Mouse (Mus musculus): ENCODE measurements at regions not wholly inside any gene's neighbourhood (a gene's known extent, or its start where the extent isn't known, plus 50 kb on each side); places are given as distances from the start of the nearest gene placed in this dataset.

GRCm38 (mm10) chr9:120690961-120691941 lies 120.0 kb downstream of the Rpl14 start:
- TF ChIP-seq GATA1 (IDR thresholded peaks at IDR 0.05; ENCODE audit: borderline replicate concordance, low read length) (no peak), FLI1 (IDR thresholded peaks at IDR 0.05; ENCODE audit: low read length) (no peak)
- H3K4me3 ChIP-seq (replicated peaks) = peak overlapping the region; percentile 79
- H3K27me3 ChIP-seq (replicated peaks) = peaks cover 15% of the 10 kb centered on the region

DNA sequence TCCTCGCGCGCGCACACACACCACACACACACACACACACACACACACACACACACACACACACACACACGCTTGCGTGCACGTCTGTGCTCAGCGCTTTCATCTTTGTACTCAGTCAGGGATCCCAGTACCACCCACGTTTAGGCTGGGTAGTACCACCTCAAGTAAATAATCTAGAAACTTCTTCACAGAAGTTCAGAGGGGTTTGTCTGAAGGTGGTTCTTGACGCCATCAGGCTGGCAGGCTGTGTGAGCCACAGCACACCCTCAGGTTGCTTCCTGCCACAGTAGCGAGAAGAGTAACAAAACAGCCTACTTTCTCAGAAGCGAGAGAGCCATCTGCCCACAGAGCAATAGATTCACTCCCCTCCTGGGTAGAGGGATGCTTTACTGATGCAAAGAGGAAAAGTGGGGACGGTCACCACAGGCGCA lies 120.7 kb downstream of the Rpl14 start:
- Histone ChIP-seq H3K36me3 (replicated peaks; ENCODE audit: low read length) (no peaks in the 10 kb centered on the region), H3K9me3 (peaks cover 9% of the 10 kb centered on the region; the same call in 1 of the 2 replicates), H3K4me1 (peaks cover 23% of the 10 kb centered on the region), H3K4me3 (replicated peaks) (peak overlapping the region; percentile 79), H3K27me3 (replicated peaks) (peaks cover 12% of the 10 kb centered on the region)
- TF ChIP-seq FLI1 (IDR thresholded peaks at IDR 0.05; ENCODE audit: low read length) = no peak
- no peak for TF ChIP-seq GATA1 (IDR thresholded peaks at IDR 0.05; ENCODE audit: borderline replicate concordance, low read length)

More at GRCm38 (mm10) chr9:120690961-120691941, 120.0 kb downstream of the Rpl14 start:
- Histone ChIP-seq H3K9me3 (peaks cover 9% of the 10 kb centered on the region; the same call in 1 of the 2 replicates), H3K36me3 (replicated peaks; ENCODE audit: low read length) (no peaks in the 10 kb centered on the region), H3K4me1 (peaks cover 23% of the 10 kb centered on the region)

GRCm38 (mm10) chr9:120694457-120694856 lies 123.2 kb downstream of the Rpl14 start:
- peaks cover 17% of the 10 kb centered on the region for H3K27me3 ChIP-seq (replicated peaks)
- no peak overlapping the region for H3K4me3 ChIP-seq (replicated peaks)
- no peaks in the 10 kb centered on the region for H3K36me3 ChIP-seq (replicated peaks; ENCODE audit: low read length)
- TF ChIP-seq FLI1 (IDR thresholded peaks at IDR 0.05; ENCODE audit: low read length) = no peak
- no peak for TF ChIP-seq GATA1 (IDR thresholded peaks at IDR 0.05; ENCODE audit: borderline replicate concordance, low read length)
- H3K9me3 ChIP-seq = peaks cover 12% of the 10 kb centered on the region; the same call in 1 of the 2 replicates
- peaks cover 23% of the 10 kb centered on the region for H3K4me1 ChIP-seq

DNA sequence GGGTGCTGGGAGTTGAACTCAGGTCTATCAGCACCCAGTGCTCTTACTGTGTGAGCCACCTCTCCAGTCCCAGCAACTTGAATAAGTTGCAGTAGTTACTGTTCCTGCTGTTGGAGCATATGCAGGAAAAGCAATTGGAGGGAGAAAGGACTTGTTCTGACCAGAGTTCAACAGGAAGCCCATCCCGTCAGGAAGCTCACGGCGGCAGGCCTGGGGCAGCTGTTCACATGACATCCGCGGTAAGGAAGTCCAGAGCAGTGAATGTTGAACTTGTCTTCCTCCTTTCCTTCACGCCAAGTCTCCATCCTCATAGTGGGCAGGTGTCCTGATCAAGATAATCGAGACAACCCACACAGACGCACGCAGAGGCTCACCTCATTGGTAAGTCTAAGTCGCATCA lies 124.7 kb downstream of the Rpl14 start:
- no peak overlapping the region for H3K4me3 ChIP-seq (replicated peaks)
- no peak for TF ChIP-seq FLI1 (IDR thresholded peaks at IDR 0.05; ENCODE audit: low read length)
- TF ChIP-seq GATA1 (IDR thresholded peaks at IDR 0.05; ENCODE audit: borderline replicate concordance, low read length) = no peak

GRCm38 (mm10) chr9:120697749-120698148 lies 126.5 kb downstream of the Rpl14 start:
- H3K4me3 ChIP-seq (replicated peaks) = no peak overlapping the region

More for the DNA sequence above, 124.7 kb downstream of the Rpl14 start:
- Histone ChIP-seq H3K4me1 (peaks cover 20% of the 10 kb centered on the region), H3K36me3 (replicated peaks; ENCODE audit: low read length) (no peaks in the 10 kb centered on the region), H3K9me3 (peaks cover 12% of the 10 kb centered on the region; the same call in 1 of the 2 replicates), H3K27me3 (replicated peaks) (peaks cover 17% of the 10 kb centered on the region)

DNA sequence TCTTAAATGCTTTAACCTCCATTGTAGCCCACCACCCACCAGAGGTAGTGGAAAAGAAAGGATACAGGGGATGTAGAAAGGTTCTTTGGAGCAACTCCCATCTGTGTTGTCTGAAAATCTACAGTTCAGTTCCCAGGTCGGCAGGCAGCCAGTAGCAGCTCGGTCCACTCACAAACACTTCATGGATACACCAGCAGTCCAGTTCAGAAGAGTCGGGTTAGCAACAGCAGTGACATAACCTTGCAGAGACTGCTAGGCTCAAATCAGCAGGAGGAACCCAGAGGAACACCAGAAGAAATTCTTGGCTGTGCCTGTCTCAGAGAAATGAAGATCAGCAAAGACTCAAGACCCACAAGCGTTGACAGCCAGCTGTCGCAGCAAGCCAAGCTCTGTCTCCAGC lies 128.5 kb downstream of the Rpl14 start:
- no peak for TF ChIP-seq FLI1 (IDR thresholded peaks at IDR 0.05; ENCODE audit: low read length)
- no peak for TF ChIP-seq GATA1 (IDR thresholded peaks at IDR 0.05; ENCODE audit: borderline replicate concordance, low read length)
- no peaks in the 10 kb centered on the region for H3K36me3 ChIP-seq (replicated peaks; ENCODE audit: low read length)
- peaks cover 20% of the 10 kb centered on the region for H3K27me3 ChIP-seq (replicated peaks)
- peaks cover 6% of the 10 kb centered on the region; the same call in 1 of the 2 replicates for H3K4me1 ChIP-seq
- no peak overlapping the region for H3K4me3 ChIP-seq (replicated peaks)
- peaks cover 14% of the 10 kb centered on the region; the same call in 1 of the 2 replicates for H3K9me3 ChIP-seq

More at GRCm38 (mm10) chr9:120697749-120698148, 126.5 kb downstream of the Rpl14 start:
- Histone ChIP-seq H3K27me3 (replicated peaks) (peaks cover 18% of the 10 kb centered on the region), H3K36me3 (replicated peaks; ENCODE audit: low read length) (no peaks in the 10 kb centered on the region), H3K9me3 (peaks cover 12% of the 10 kb centered on the region; the same call in 1 of the 2 replicates), H3K4me1 (peaks cover 6% of the 10 kb centered on the region; the same call in 1 of the 2 replicates)
- TF ChIP-seq FLI1 (IDR thresholded peaks at IDR 0.05; ENCODE audit: low read length) = no peak
- no peak for TF ChIP-seq GATA1 (IDR thresholded peaks at IDR 0.05; ENCODE audit: borderline replicate concordance, low read length)

GRCm38 (mm10) chr9:120702836-120703235 lies 131.6 kb downstream of the Rpl14 start:
- Histone ChIP-seq H3K27me3 (replicated peaks) (peaks cover 17% of the 10 kb centered on the region), H3K4me3 (replicated peaks) (no peak overlapping the region), H3K4me1 (no peaks in the 10 kb centered on the region; the same call in 1 of the 2 replicates), H3K36me3 (replicated peaks; ENCODE audit: low read length) (no peaks in the 10 kb centered on the region), H3K9me3 (peaks cover 6% of the 10 kb centered on the region; the same call in 1 of the 2 replicates)
- TF ChIP-seq GATA1 (IDR thresholded peaks at IDR 0.05; ENCODE audit: borderline replicate concordance, low read length) (no peak), FLI1 (IDR thresholded peaks at IDR 0.05; ENCODE audit: low read length) (no peak)

GRCm38 (mm10) chr9:120703291-120703930 lies 132.2 kb downstream of the Rpl14 start:
- Histone ChIP-seq H3K27me3 (replicated peaks) (peaks cover 19% of the 10 kb centered on the region), H3K4me1 (peaks cover under 1% of the 10 kb centered on the region; the same call in 1 of the 2 replicates), H3K4me3 (replicated peaks) (no peak overlapping the region), H3K36me3 (replicated peaks; ENCODE audit: low read length) (no peaks in the 10 kb centered on the region), H3K9me3 (peaks cover 6% of the 10 kb centered on the region; the same call in 1 of the 2 replicates)
- TF ChIP-seq FLI1 (IDR thresholded peaks at IDR 0.05; ENCODE audit: low read length) = no peak
- TF ChIP-seq GATA1 (IDR thresholded peaks at IDR 0.05; ENCODE audit: borderline replicate concordance, low read length) = no peak

DNA sequence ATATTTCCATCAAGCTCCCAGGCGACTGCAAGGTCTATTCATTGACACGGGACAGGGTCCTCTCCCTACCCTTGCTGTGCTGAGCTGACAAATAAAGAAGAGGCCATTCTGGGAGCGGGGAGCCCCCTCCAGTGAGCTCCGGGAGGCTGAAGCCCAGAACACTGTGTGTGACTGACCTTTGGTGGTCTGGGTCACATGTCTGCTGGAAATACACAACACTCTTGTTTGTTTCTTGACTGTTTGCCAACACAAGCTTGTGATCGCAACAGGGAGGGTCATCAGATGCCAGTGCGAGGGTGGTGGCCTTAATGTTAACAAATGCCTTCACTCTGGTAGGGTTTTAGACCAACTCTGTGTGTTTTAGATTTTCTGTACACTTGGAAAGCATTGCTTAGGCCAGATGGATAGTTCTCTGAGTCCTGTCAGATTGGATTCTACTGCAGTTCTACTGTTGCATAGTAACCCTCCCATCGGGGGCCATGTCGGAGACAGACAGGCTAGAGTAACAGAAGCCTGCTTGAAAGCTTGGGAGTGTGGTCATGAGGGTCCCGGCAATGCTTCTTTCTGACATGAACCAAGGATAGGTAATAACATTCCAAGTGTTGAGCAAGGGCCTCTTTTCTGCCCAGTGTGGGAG lies 135.4 kb downstream of the Rpl14 start:
- TF ChIP-seq FLI1 (IDR thresholded peaks at IDR 0.05; ENCODE audit: low read length) (no peak), GATA1 (IDR thresholded peaks at IDR 0.05; ENCODE audit: borderline replicate concordance, low read length) (no peak)
- H3K4me3 ChIP-seq (replicated peaks) = no peak overlapping the region
- H3K27me3 ChIP-seq (replicated peaks) = peaks cover 15% of the 10 kb centered on the region
- peaks cover 13% of the 10 kb centered on the region for H3K9me3 ChIP-seq
- no peaks in the 10 kb centered on the region for H3K36me3 ChIP-seq (replicated peaks; ENCODE audit: low read length)
- H3K4me1 ChIP-seq = peaks cover 3% of the 10 kb centered on the region; the same call in 1 of the 2 replicates

Data from megakaryocyte, embryonic 14.5 days (primary cell).